Mouse (Mus musculus) liver, postnatal 0 days (tissue): ENCODE results near the gene Tmem63b.

Source experiments
- CTCF ChIP-seq: sonication (generic); IDR thresholded peaks from 2 replicates; pipeline ENCODE4 v1.5.1; 2016; ENCODE audit warnings: antibody characterized with exemption, low read depth
- EP300 ChIP-seq: IDR thresholded peaks from 2 replicates; pipeline ENCODE4 v1.6.1; 2016; ENCODE audit warnings: antibody characterized with exemption, low read depth, mild to moderate bottlenecking

GRCm38 (mm10) chr17:45686093-45686619, 549 bp downstream of the Tmem63b start, which contains the start of gene Mrpl14:
- TF ChIP-seq CTCF (0 out of 2 replicates have a peak, but pooled peaks have one; percentile 12), EP300 (no peak)
